Mouse (Mus musculus) bone marrow, adult 2 months (tissue): ENCODE results near the gene Tipin.

ENCODE experiments used
- CTCF ChIP-seq: fragments of 200-500 bp; IDR thresholded peaks from 2 replicates; pipeline ENCODE4 v1.5.1; 2011; ENCODE audit warnings: low read length, control low read depth; ENCODE audit not compliant: control insufficient read depth, insufficient read depth
- POLR2A ChIP-seq: fragments of 200-500 bp; IDR thresholded peaks from 2 replicates; pipeline ENCODE4 v1.6.1; 2011; ENCODE audit warnings: low read depth, mild to moderate bottlenecking, control low read depth, low read length, borderline replicate concordance; ENCODE audit not compliant: control insufficient read depth

GRCm38 (mm10) chr9:64234768-64235435 lies 46.5 kb upstream of the Tipin start, which contains the start of gene Uchl4:
- no peak for TF ChIP-seq POLR2A
- no peak for TF ChIP-seq CTCF
